Mouse (Mus musculus) embryonic facial prominence, embryonic 11.5 days (tissue): ENCODE results near the gene Hif3a. TPM values are rescaled to one million over a fixed set of nuclear protein-coding genes. Genes with fewer than 3 reads are reported as not detected.

Source experiments
- ATAC-seq: fragments of 200-750 bp; cut with Nextera tagmentation; replicated peaks from 2 replicates; pipeline ENCODE4 v1.8.0; 2017; ENCODE audit warnings: low read depth; ENCODE audit not compliant: insufficient number of reproducible peaks, low FRiP score, low TSS enrichment
- DNase-seq: peaks from one replicate; pipeline ENCODE4 v3.0.0-alpha.2; 2015; ENCODE audit warnings: low spot score
- H3K27ac ChIP-seq: fragments of 300-500 bp; sonication (generic); replicated peaks from 2 replicates; pipeline ENCODE4 v1.5.1; 2014; ENCODE audit warnings: mild to moderate bottlenecking, low read depth, low read length, control low read depth
- H3K27me3 ChIP-seq: fragments of 300-500 bp; sonication (generic); 2 replicates; pipeline ENCODE4 v1.6.1; 2014; ENCODE audit warnings: mild to moderate bottlenecking, low read length, moderate library complexity, mixed read lengths; ENCODE audit not compliant: control insufficient read depth, insufficient read depth
- H3K36me3 ChIP-seq: fragments of 300-500 bp; sonication (generic); replicated peaks from 2 replicates; pipeline ENCODE4 v1.6.1; 2014; ENCODE audit warnings: low read depth, mild to moderate bottlenecking, low read length, moderate library complexity, mixed read lengths; ENCODE audit not compliant: control insufficient read depth, insufficient read depth
- H3K4me1 ChIP-seq: fragments of 300-500 bp; sonication (generic); 2 replicates; pipeline ENCODE4 v1.6.1; 2014; ENCODE audit warnings: low read length, mixed read lengths; ENCODE audit not compliant: control insufficient read depth, insufficient read depth
- H3K4me2 ChIP-seq: fragments of 300-500 bp; sonication (generic); 2 replicates; pipeline ENCODE4 v1.6.1; 2014; ENCODE audit warnings: low read depth, mild to moderate bottlenecking, control low read depth, low read length, moderate library complexity
- H3K4me3 ChIP-seq: fragments of 300-500 bp; sonication (generic); 2 replicates; pipeline ENCODE4 v1.5.1; 2014; ENCODE audit warnings: low read depth, low read length, control low read depth
- H3K9ac ChIP-seq: fragments of 300-500 bp; sonication (generic); replicated peaks from 2 replicates; pipeline ENCODE4 v1.6.1; 2014; ENCODE audit warnings: mild to moderate bottlenecking, control low read depth, low read length
- H3K9me3 ChIP-seq: fragments of 300-500 bp; sonication (generic); replicated peaks from 2 replicates; pipeline ENCODE4 v1.6.1; 2016; ENCODE audit warnings: mild to moderate bottlenecking, low read length, inconsistent platforms, mixed read lengths; ENCODE audit not compliant: control insufficient read depth
- WGBS: fragments of 180-500 bp; shearing (Covaris S2); extraction: QIAGEN DNeasy Blood & Tissue Kit; methylation state at CpG from one replicate; pipeline ENCODE4 v1.1.7; 2014; 5-methylcytosine and 5-hydroxymethylcytosine counted together
- polyA plus RNA-seq: library from polyadenylated mRNA; unstranded; fragments of >200 nt; fragmentation: Nextera tagmentation; extraction: Ambion mirVana; gene quantifications from 2 replicates; pipeline ENCODE4 v1.2.1, GENCODE M21; 2014

The Hif3a gene
- polyA plus RNA-seq, 1 experiment from 2014 or later: 6.7 TPM

- no peak for ATAC-seq
- H3K4me2 ChIP-seq: no peak overlapping the region
- H3K9ac ChIP-seq: no peak overlapping the region
- DNase-seq: no peak
- WGBS: 54% methylated on average over 9 of the region's 9 CpGs
- H3K27ac ChIP-seq: no peak overlapping the region
- no peaks in the 10 kb centered on the region for H3K27me3 ChIP-seq
- no peaks in the 10 kb centered on the region for H3K36me3 ChIP-seq
- no peaks in the 10 kb centered on the region for H3K4me1 ChIP-seq
- H3K9me3 ChIP-seq: no peaks in the 10 kb centered on the region
- H3K4me3 ChIP-seq: no peak overlapping the region
Observed at GRCm38 (mm10) chr7:17038018-17038695, 24.1 kb downstream of the Hif3a start.

- H3K27me3 ChIP-seq: no peaks in the 10 kb centered on the region
- ATAC-seq: no peak
- no peak overlapping the region for H3K4me3 ChIP-seq
- WGBS: 85% methylated on average over 7 of the region's 7 CpGs
- peaks cover 3% of the 10 kb centered on the region; the same call in 1 of the 2 replicates for H3K4me1 ChIP-seq
- no peak for DNase-seq
- no peaks in the 10 kb centered on the region for H3K36me3 ChIP-seq
- no peak overlapping the region for H3K27ac ChIP-seq
- H3K9ac ChIP-seq: no peak overlapping the region
- no peak overlapping the region for H3K4me2 ChIP-seq
- H3K9me3 ChIP-seq: no peaks in the 10 kb centered on the region
Observed at GRCm38 (mm10) chr7:17030239-17030638, 32.0 kb downstream of the Hif3a start.

- WGBS: 76% methylated on average over 7 of the region's 7 CpGs
- no peak for ATAC-seq
- no peak overlapping the region for H3K4me3 ChIP-seq
- H3K27me3 ChIP-seq: no peaks in the 10 kb centered on the region
- H3K4me2 ChIP-seq: no peak overlapping the region
- H3K27ac ChIP-seq: no peak overlapping the region
- no peak overlapping the region for H3K9ac ChIP-seq
- H3K4me1 ChIP-seq: peaks cover 3% of the 10 kb centered on the region; the same call in 1 of the 2 replicates
- no peaks in the 10 kb centered on the region for H3K9me3 ChIP-seq
- H3K36me3 ChIP-seq: no peaks in the 10 kb centered on the region; the same call in 1 of the 2 replicates
- no peak for DNase-seq
Observed at GRCm38 (mm10) chr7:17028923-17029322, 33.3 kb downstream of the Hif3a start.

- H3K4me1 ChIP-seq: peaks cover 3% of the 10 kb centered on the region; the same call in 1 of the 2 replicates
- under 1% methylated on average over 50 of the region's 58 CpGs for WGBS
Observed at GRCm38 (mm10) chr7:17027588-17028343, 34.5 kb downstream of the Hif3a start, which contains the start of gene Ppp5c. Gene Ppp5c, minus strand, starts transcription at chr7:17027924.

GRCm38 (mm10) chr7:17026710-17027587 is 35.3 kb downstream of the Hif3a start:
- ATAC-seq: no peak
- WGBS: 5% methylated on average over 24 of the region's 24 CpGs
- no peak overlapping the region for H3K27ac ChIP-seq

More at GRCm38 (mm10) chr7:17027588-17028343, 34.5 kb downstream of the Hif3a start, which contains the start of gene Ppp5c:
- H3K27me3 ChIP-seq: no peaks in the 10 kb centered on the region
- ATAC-seq (peak; percentile 86), DNase-seq (peak; percentile 95)
- no peak within 1 kb of the TSS for H3K27ac ChIP-seq
- H3K9me3 ChIP-seq: no peaks in the 10 kb centered on the region
- H3K4me2 ChIP-seq: peak within 1 kb of the TSS; percentile 69
- no peaks in the 10 kb centered on the region; the same call in 1 of the 2 replicates for H3K36me3 ChIP-seq
- H3K4me3 ChIP-seq: peak within 1 kb of the TSS; percentile 82
- peak within 1 kb of the TSS; percentile 83 for H3K9ac ChIP-seq

GRCm38 (mm10) chr7:17025896-17026622 is 36.2 kb downstream of the Hif3a start:
- H3K9ac ChIP-seq: peak overlapping the region; percentile 83; the same call in 1 of the 2 replicates
- peaks cover 3% of the 10 kb centered on the region; the same call in 1 of the 2 replicates for H3K4me1 ChIP-seq
- peak overlapping the region; percentile 82 for H3K4me3 ChIP-seq
- ATAC-seq (no peak), DNase-seq (no peak)
- 56% methylated on average over 9 of the region's 9 CpGs for WGBS
- H3K27me3 ChIP-seq: no peaks in the 10 kb centered on the region
- no peak overlapping the region for H3K27ac ChIP-seq
- no peaks in the 10 kb centered on the region for H3K9me3 ChIP-seq
- peak overlapping the region; percentile 2; the same call in 1 of the 2 replicates for H3K4me2 ChIP-seq
- peaks cover 3% of the 10 kb centered on the region for H3K36me3 ChIP-seq

More at GRCm38 (mm10) chr7:17026710-17027587, 35.3 kb downstream of the Hif3a start:
- H3K9ac ChIP-seq: peak overlapping the region; percentile 83
- no peaks in the 10 kb centered on the region; the same call in none of the 2 replicates for H3K36me3 ChIP-seq
- no peaks in the 10 kb centered on the region for H3K27me3 ChIP-seq
- peak overlapping the region; percentile 69 for H3K4me2 ChIP-seq
- peak; percentile 79 for DNase-seq
- peaks cover 3% of the 10 kb centered on the region; the same call in 1 of the 2 replicates for H3K4me1 ChIP-seq
- no peaks in the 10 kb centered on the region for H3K9me3 ChIP-seq
- H3K4me3 ChIP-seq: peak overlapping the region; percentile 82

GRCm38 (mm10) chr7:17025505-17025894 is 36.7 kb downstream of the Hif3a start:
- DNase-seq (no peak), ATAC-seq (no peak)
- Histone ChIP-seq H3K27me3 (no peaks in the 10 kb centered on the region), H3K4me2 (0 out of 2 replicates have a peak overlapping the region, but pooled peaks have one; percentile 2), H3K27ac (no peak overlapping the region), H3K9me3 (no peaks in the 10 kb centered on the region), H3K4me1 (peaks cover 3% of the 10 kb centered on the region; the same call in 1 of the 2 replicates), H3K9ac (no peak overlapping the region), H3K36me3 (peaks cover 3% of the 10 kb centered on the region), H3K4me3 (no peak overlapping the region)
- WGBS: 69% methylated on average over 4 of the region's 4 CpGs
